Mouse (Mus musculus) liver, embryonic 14.5 days (tissue): ENCODE measurements around the gene Prdm2.

Experiments used
- CTCF ChIP-seq: IDR thresholded peaks from 2 replicates; pipeline ENCODE4 v1.5.1; 2016; ENCODE audit warnings: antibody characterized with exemption, low read depth, control low read depth
- EP300 ChIP-seq: IDR thresholded peaks from 2 replicates; pipeline ENCODE4 v1.6.1; 2016; ENCODE audit warnings: antibody characterized with exemption, low read depth

GRCm38 (mm10) chr4:143219316-143219751 lies 6.5 kb upstream of the Prdm2 start:
- no peak for TF ChIP-seq CTCF
- TF ChIP-seq EP300 = no peak
